Mouse (Mus musculus) hindbrain, embryonic 14.5 days (tissue): ENCODE data around the gene Prkce. TPM values are rescaled to one million over a fixed set of nuclear protein-coding genes. Genes with fewer than 3 reads are reported as not detected.

Experiments used
- ATAC-seq: fragments of 200-750 bp; cut with Nextera tagmentation; 2 replicates; pipeline ENCODE4 v1.8.0; 2017; ENCODE audit warnings: moderate number of reproducible peaks, mild to moderate bottlenecking, moderate TSS enrichment, moderate library complexity; ENCODE audit not compliant: low FRiP score
- DNase-seq: peaks from one replicate; pipeline ENCODE4 v3.0.0-alpha.2; 2015; ENCODE audit warnings: low spot score
- H3K27ac ChIP-seq: fragments of 300-500 bp; sonication (generic); 2 replicates; pipeline ENCODE4 v1.5.1; 2014; ENCODE audit warnings: mild to moderate bottlenecking, moderate library complexity
- H3K27me3 ChIP-seq: fragments of 300-500 bp; sonication (generic); 2 replicates; pipeline ENCODE4 v1.6.1; 2014; ENCODE audit warnings: mild to moderate bottlenecking, low read length, mixed read lengths; ENCODE audit not compliant: control insufficient read depth, insufficient read depth
- H3K36me3 ChIP-seq: fragments of 300-500 bp; sonication (generic); replicated peaks from 2 replicates; pipeline ENCODE4 v1.6.1; 2014; ENCODE audit not compliant: control insufficient read depth, insufficient read depth
- H3K4me1 ChIP-seq: fragments of 300-500 bp; sonication (generic); replicated peaks from 2 replicates; pipeline ENCODE4 v1.6.1; 2014; ENCODE audit warnings: antibody characterized with exemption, low read length, mixed read lengths; ENCODE audit not compliant: control insufficient read depth, insufficient read depth
- H3K4me2 ChIP-seq: fragments of 300-500 bp; sonication (generic); replicated peaks from 2 replicates; pipeline ENCODE4 v1.6.1; 2014; ENCODE audit warnings: mild to moderate bottlenecking, moderate library complexity
- H3K4me3 ChIP-seq: fragments of 300-500 bp; sonication (generic); replicated peaks from 2 replicates; pipeline ENCODE4 v1.5.1; 2014; ENCODE audit warnings: mild to moderate bottlenecking, low read length
- H3K9ac ChIP-seq: fragments of 300-500 bp; sonication (generic); 2 replicates; pipeline ENCODE4 v1.6.1; 2014
- H3K9me3 ChIP-seq: fragments of 300-500 bp; sonication (generic); 2 replicates; pipeline ENCODE4 v1.6.1; 2016; ENCODE audit warnings: low read length; ENCODE audit not compliant: control insufficient read depth
- WGBS: fragments of 180-500 bp; shearing (Covaris S2); extraction: QIAGEN DNeasy Blood & Tissue Kit; methylation state at CpG from one replicate; pipeline ENCODE4 v1.1.7; 2014; 5-methylcytosine and 5-hydroxymethylcytosine counted together
- polyA plus RNA-seq: library from polyadenylated mRNA; unstranded; fragments of >200 nt; fragmentation: Nextera tagmentation; extraction: Ambion mirVana; gene quantifications from 2 replicates; pipeline ENCODE4 v1.2.1, GENCODE M21; 2014

Gene Prkce
- polyA plus RNA-seq, 1 experiment from 2014 or later: 38.7 TPM

DNA sequence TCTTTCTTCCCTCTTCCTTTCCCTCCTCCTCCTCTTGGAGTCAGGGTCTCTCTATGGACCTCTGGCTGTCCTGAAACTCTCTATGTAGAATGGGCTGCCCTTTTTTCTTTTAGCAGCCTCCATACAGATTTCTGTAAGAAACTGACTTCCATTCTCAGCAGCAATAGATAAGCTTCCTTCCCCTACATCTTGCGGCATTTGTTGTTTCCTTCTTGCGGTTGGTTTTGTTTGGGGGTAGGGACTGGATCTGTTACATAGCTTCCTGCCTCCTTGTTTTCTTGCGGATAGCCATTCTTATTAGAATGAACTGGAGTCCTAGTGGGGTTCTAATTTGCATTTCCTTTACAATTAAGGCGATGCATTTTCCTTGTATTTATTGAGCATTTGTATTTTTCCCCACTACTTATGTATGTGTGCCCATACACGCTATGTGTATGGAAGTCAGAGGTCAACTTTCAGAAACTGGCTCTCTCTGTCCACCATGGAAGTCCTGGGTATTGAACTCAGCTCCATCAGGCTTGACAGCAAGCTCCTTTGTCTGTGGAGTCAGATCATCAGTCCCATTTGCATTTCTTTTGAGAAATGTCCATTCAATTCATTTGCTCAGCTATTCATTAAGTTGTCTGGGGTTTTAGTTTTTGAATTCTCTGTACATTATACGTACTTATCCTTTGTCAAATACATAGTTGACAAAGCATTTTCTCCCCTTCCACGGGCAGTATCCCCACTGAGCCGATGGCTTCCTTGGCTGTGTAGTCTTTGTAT, 500.4 kb downstream of the Prkce start:
- DNase-seq: no peak
- no peak for ATAC-seq
- H3K4me2 ChIP-seq: no peak overlapping the region

DNA sequence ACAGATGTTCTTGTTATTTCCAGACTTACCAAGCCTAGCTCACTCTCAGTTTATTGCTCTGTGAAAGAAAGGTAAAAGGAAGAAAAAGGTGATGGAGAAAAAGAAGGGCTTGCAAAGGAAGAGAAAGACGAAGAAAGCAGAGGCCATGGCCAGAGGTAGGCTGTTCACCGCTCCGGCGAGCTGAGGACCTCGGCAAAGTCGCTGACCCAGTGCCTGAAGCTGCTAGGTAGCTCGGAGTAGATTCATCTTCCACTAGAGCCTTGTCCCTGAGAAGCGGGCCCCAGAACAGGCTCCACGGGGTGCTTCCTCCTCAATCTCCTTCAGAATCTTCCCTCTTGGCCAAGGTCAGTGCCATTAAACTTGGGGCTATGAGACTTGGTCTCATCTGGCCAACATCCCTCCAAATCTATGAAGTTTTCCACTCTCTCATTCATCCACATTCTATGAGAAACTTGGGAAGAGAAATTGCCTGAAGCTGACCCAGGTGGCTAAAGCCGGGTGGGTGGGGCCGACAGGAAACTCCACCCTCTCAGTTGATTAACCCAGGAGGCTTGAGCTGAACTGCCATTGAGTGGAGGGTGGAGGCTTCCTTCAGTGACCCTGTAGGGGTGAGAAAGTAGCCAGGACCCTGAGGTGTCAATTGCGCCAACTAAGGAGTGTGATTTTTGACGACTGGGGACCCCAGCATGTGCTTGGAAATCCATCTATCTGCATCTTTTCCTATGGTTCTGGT, 502.2 kb downstream of the Prkce start:
- Histone ChIP-seq H3K4me1 (no peaks in the 10 kb centered on the region), H3K36me3 (no peaks in the 10 kb centered on the region), H3K27me3 (no peaks in the 10 kb centered on the region), H3K9ac (no peak overlapping the region), H3K4me2 (no peak overlapping the region), H3K27ac (no peak overlapping the region), H3K9me3 (no peaks in the 10 kb centered on the region), H3K4me3 (no peak overlapping the region)
- ATAC-seq (no peak), DNase-seq (no peak)
- WGBS: 93% methylated on average over 13 of the region's 13 CpGs

More for the DNA sequence above, 500.4 kb downstream of the Prkce start:
- Histone ChIP-seq H3K9me3 (no peaks in the 10 kb centered on the region), H3K4me1 (no peaks in the 10 kb centered on the region), H3K27ac (no peak overlapping the region), H3K36me3 (no peaks in the 10 kb centered on the region), H3K9ac (no peak overlapping the region), H3K4me3 (no peak overlapping the region), H3K27me3 (no peaks in the 10 kb centered on the region)
- 39% methylated on average over 8 of the region's 8 CpGs for WGBS

DNA sequence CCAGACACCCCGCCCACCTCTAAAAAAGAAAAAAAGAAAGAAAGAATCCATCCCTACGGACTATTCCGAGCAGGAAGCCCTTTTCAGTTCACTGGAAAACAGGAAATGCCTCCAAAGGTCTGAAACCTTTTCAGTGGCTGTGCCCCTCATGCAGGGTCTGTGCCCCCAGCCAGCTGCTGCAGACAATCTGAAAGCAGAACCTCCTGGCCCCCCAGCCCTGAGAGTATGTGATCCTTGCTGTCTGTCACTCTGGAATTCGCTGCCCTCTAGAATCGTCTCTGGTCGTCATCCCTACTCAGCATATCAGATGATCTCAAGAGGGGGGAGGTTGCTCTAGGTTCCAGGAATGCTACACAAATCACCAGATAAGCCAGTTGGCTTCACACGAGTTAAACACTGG, 503.1 kb downstream of the Prkce start:
- Histone ChIP-seq H3K4me3 (no peak overlapping the region), H3K9ac (no peak overlapping the region), H3K9me3 (no peaks in the 10 kb centered on the region), H3K27ac (no peak overlapping the region), H3K4me2 (no peak overlapping the region), H3K4me1 (no peaks in the 10 kb centered on the region), H3K36me3 (no peaks in the 10 kb centered on the region), H3K27me3 (no peaks in the 10 kb centered on the region)
- ATAC-seq (no peak), DNase-seq (no peak)
- WGBS: 64% methylated on average over 7 of the region's 7 CpGs

DNA sequence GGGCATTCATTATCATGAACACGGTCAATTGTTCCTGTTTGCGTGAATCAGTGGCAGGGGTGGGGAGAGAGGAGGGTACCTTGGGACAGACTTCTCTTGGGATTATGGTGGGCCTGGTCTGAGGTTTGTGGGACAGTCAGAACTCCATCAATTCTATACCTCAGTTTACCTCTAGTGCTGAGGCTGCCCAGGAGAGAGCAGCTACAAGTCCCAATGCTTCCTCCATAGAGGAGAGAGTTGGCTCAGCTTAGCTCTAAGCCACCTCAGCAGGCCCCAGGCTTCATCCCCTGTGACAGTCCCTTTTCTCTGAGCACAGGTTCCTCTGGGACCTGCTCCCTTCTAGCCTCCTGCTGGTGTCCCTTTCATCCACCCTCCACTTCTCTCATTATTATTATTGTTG, 507.4 kb downstream of the Prkce start:
- Histone ChIP-seq H3K4me1 (no peaks in the 10 kb centered on the region), H3K9me3 (no peaks in the 10 kb centered on the region), H3K9ac (no peak overlapping the region), H3K36me3 (no peaks in the 10 kb centered on the region), H3K27ac (no peak overlapping the region), H3K4me2 (no peak overlapping the region), H3K4me3 (no peak overlapping the region), H3K27me3 (no peaks in the 10 kb centered on the region)
- no peak for DNase-seq
- 72% methylated on average over 2 of the region's 2 CpGs for WGBS
- no peak for ATAC-seq

DNA sequence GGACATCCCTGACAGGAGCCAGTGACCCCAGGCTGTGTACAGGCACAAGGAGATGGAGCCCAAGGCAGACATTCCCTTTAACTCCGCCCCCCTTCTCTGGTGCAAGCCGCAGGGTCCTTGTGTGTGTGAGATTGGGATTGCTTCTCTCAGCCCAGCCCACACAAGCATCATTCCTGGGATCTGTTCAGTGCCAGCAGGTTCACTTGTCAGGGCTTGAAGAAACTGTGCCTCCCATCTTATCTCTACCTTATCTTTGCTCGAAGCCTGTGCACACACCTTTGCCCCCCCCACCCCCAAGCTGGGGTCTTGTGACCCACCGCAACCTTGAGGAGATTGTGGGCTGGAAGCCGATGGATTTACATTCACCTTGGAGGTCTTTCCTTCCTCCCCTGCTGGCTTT, 508.8 kb downstream of the Prkce start:
- ATAC-seq: no peak
- Histone ChIP-seq H3K9ac (no peak overlapping the region), H3K4me1 (no peaks in the 10 kb centered on the region), H3K36me3 (no peaks in the 10 kb centered on the region), H3K27me3 (no peaks in the 10 kb centered on the region), H3K9me3 (no peaks in the 10 kb centered on the region), H3K4me2 (no peak overlapping the region), H3K4me3 (no peak overlapping the region), H3K27ac (no peak overlapping the region)
- DNase-seq: no peak
- WGBS: 89% methylated on average over 5 of the region's 5 CpGs

DNA sequence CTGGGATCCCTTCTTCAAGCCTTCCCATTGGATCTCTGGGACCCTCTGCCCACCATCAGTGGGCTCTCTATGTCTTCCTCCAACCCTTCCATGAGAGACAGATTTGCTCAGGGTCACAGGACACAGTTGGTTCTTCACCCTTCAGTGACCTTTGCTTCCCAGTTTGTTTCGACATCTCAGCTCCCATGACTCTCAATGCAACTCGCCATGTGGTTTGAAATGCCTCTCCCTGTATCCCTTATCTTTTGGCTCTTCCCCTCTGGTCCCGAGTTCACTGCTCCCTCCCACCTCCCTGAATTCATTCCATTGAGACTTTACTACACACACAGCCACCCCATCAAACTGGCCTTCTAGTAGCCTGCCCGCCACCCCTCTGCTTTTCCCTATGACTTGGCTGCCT, 509.3 kb downstream of the Prkce start:
- Histone ChIP-seq H3K9ac (no peak overlapping the region), H3K4me3 (no peak overlapping the region), H3K4me2 (no peak overlapping the region), H3K27me3 (no peaks in the 10 kb centered on the region), H3K4me1 (no peaks in the 10 kb centered on the region), H3K36me3 (no peaks in the 10 kb centered on the region), H3K27ac (no peak overlapping the region), H3K9me3 (no peaks in the 10 kb centered on the region)
- DNase-seq (no peak), ATAC-seq (no peak)
- WGBS: 71% methylated on average over 4 of the region's 4 CpGs

DNA sequence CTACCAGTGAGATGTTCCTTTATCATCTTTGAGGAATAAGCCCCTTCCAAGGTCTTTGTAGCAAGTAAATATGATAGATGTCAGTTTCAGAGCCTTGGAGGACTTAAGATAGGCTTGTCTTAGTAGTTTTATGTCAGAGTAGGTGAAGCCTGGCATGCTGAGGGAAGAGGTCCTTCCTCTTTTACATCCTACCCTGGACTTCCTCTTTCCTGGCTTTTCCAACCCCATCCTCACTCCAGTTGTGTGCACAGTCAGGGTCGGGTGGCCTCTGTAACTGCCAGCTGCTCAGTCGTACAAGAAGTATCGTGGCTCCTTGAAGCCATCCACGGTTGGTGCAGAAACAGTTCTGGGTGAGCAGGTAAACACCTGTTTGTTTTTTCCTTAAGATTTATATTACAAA, 517.7 kb downstream of the Prkce start:
- no peak overlapping the region for H3K4me2 ChIP-seq
- no peaks in the 10 kb centered on the region for H3K36me3 ChIP-seq
- no peak overlapping the region for H3K9ac ChIP-seq
- H3K9me3 ChIP-seq: no peaks in the 10 kb centered on the region
- DNase-seq (no peak), ATAC-seq (no peak)
- H3K4me3 ChIP-seq: no peak overlapping the region
- WGBS: 87% methylated on average over 4 of the region's 4 CpGs
- H3K27ac ChIP-seq: no peak overlapping the region
- H3K4me1 ChIP-seq: no peaks in the 10 kb centered on the region
- no peaks in the 10 kb centered on the region for H3K27me3 ChIP-seq

DNA sequence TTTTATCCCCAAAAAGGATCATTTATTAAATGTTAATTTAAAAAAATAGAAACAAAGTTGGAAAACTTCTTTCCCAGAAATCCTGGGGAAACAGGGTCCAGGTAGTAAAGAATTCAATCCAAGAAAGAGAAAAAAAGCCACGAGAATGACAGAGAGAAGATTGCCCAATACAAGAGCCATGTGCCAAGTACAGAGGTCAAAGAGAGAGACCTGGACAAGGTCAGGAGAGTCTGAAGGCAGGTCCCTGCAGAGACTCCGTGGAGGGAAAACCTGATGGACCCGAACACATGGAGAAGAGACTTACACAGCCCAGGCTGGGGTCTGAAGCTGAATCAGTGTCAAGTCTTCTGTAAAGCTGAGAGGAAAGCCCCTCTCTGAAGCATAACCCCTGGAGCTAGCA, 519.4 kb downstream of the Prkce start:
- Histone ChIP-seq H3K4me2 (no peak overlapping the region), H3K27ac (no peak overlapping the region), H3K36me3 (no peaks in the 10 kb centered on the region), H3K27me3 (no peaks in the 10 kb centered on the region), H3K4me3 (no peak overlapping the region), H3K4me1 (no peaks in the 10 kb centered on the region), H3K9ac (no peak overlapping the region), H3K9me3 (no peaks in the 10 kb centered on the region)
- DNase-seq (no peak), ATAC-seq (no peak)
- 77% methylated on average over 3 of the region's 3 CpGs for WGBS

DNA sequence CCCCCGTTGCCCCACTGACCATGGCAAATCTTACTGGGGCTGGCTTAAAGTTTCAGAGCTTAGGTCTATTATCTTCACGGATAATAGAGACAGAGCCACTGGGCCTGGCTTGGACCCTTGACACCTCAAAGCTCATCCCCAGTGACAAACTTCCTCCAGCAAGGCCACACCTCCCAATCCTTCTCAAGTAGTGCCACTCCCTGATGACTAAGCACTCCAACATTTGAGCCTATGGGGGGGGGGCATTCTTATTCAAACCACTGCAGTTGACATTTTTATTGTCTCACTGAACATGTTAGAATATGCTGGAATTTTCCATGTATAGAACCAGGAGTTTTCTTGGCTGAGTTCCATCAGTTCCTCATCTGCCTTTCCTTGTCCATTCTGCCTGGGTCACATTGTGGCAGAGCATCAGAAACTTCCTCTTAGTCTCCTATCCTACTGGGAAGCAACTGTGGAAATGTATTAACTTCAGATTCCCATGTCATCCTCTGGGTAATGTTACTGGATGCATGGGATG, 523.3 kb downstream of the Prkce start:
- 91% methylated on average over 2 of the region's 2 CpGs for WGBS
- no peak for ATAC-seq
- H3K27ac ChIP-seq: no peak overlapping the region

More for the DNA sequence above, 523.3 kb downstream of the Prkce start:
- no peak for DNase-seq
- H3K9ac ChIP-seq: no peak overlapping the region
- no peaks in the 10 kb centered on the region for H3K27me3 ChIP-seq
- H3K36me3 ChIP-seq: no peaks in the 10 kb centered on the region
- no peaks in the 10 kb centered on the region for H3K4me1 ChIP-seq
- H3K4me3 ChIP-seq: no peak overlapping the region
- H3K9me3 ChIP-seq: no peaks in the 10 kb centered on the region
- H3K4me2 ChIP-seq: no peak overlapping the region
